Mouse (Mus musculus) olfactory bulb, adult 2 months (tissue): ENCODE measurements at regions not wholly inside any gene's neighbourhood (a gene's known extent, or its start where the extent isn't known, plus 50 kb on each side); places are given as distances from the start of the nearest gene placed in this dataset.
"Not testable (repeated sequence)": the region's sequence is repeated elsewhere in the genome, so short reads cannot be mapped to it uniquely, and the experiment has no call there.

Experiments
- H3K27ac ChIP-seq: fragments of 200-500 bp; 2 replicates; pipeline ENCODE4 v1.5.1; 2012; ENCODE audit warnings: low read depth, low read length; ENCODE audit not compliant: insufficient read depth
- H3K4me1 ChIP-seq: fragments of 200-500 bp; 2 replicates; pipeline ENCODE4 v1.6.1; 2012; ENCODE audit warnings: low read length; ENCODE audit not compliant: control insufficient read depth, insufficient read depth
- H3K4me3 ChIP-seq: fragments of 200-500 bp; 2 replicates; pipeline ENCODE4 v1.5.1; 2012; ENCODE audit warnings: mild to moderate bottlenecking, low read depth, low read length, moderate library complexity; ENCODE audit not compliant: insufficient read depth
- CTCF ChIP-seq: fragments of 200-500 bp; IDR thresholded peaks from 2 replicates; pipeline ENCODE4 v1.5.1; 2012; ENCODE audit warnings: low read depth, mild to moderate bottlenecking, low read length, moderate library complexity; ENCODE audit not compliant: insufficient read depth
- POLR2A ChIP-seq: fragments of 200-500 bp; IDR thresholded peaks from 2 replicates; pipeline ENCODE4 v1.6.1; 2012; ENCODE audit warnings: mild to moderate bottlenecking, low read depth, low read length, moderate library complexity; ENCODE audit not compliant: insufficient read depth
- WGBS: fragments of 180-500 bp; shearing (Covaris S2); methylation state at CpG from one replicate; pipeline ENCODE4 v1.1.7; 2018; 5-methylcytosine and 5-hydroxymethylcytosine counted together

DNA sequence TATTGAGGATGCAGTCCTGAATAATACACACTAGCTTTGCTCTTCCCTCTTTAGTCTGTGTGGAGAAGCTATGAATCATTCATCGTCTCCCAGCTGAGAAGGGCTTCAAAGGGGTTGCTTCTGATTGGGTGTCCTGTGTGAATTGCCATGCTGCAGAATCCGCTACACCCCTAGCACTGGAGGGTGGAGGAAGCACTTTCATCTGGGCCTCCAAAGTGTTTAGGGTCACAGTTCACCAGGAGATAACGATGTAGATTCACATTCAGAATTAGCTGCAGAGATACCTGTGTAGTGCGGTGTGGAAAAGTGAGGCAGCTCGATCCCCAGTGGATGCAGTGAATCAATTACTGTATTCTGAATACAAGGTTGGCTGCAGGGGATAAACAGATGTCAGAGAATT is 301.2 kb upstream of the Ednrb start:
- Histone ChIP-seq H3K4me1 (no peaks in the 10 kb centered on the region), H3K4me3 (no peak overlapping the region), H3K27ac (no peak overlapping the region)
- TF ChIP-seq POLR2A (no peak), CTCF (no peak)
- WGBS, result 58% methylated on average over 5 of the region's 5 CpGs

- no peak overlapping the region for H3K27ac ChIP-seq
- TF ChIP-seq POLR2A (no peak), CTCF (no peak)
- 29% methylated on average over 14 of the region's 14 CpGs for WGBS
- H3K4me3 ChIP-seq, result no peak overlapping the region
- H3K4me1 ChIP-seq, result no peaks in the 10 kb centered on the region
These were observed 271.1 kb upstream of the Ednrb start for GRCm38 (mm10) chr14:104114986-104115951.

- no peak overlapping the region for H3K27ac ChIP-seq
- no peaks in the 10 kb centered on the region for H3K4me1 ChIP-seq
- 77% methylated on average over 3 of the region's 3 CpGs for WGBS
- TF ChIP-seq CTCF (no peak), POLR2A (no peak)
- H3K4me3 ChIP-seq, result no peak overlapping the region
These were observed 270.0 kb upstream of the Ednrb start for GRCm38 (mm10) chr14:104114182-104114581.

GRCm38 (mm10) chr14:104113448-104113847 is 269.2 kb upstream of the Ednrb start:
- H3K4me1 ChIP-seq, result no peaks in the 10 kb centered on the region
- H3K4me3 ChIP-seq, result no peak overlapping the region
- TF ChIP-seq POLR2A, result no peak
- H3K27ac ChIP-seq, result no peak overlapping the region
- WGBS, result 77% methylated on average over 2 of the region's 2 CpGs

DNA sequence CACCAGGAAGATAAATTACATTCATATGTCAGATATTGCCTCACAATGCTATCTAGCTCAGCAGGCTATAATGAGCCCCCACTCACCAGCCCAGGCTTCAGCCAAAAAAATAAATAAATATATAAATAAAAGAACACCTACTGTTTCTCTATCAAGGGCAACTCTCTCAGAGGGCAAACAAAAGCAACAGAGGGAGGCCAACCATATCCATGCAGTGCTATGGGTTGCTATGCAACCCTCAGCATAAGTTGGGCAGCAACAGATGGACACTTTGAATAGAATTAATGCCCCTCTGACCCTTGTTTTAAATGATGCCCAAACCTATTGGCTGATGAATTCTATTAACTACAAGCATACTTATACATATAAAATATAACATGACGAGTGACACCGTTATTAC is 242.2 kb upstream of the Ednrb start:
- Histone ChIP-seq H3K27ac (no peak overlapping the region), H3K4me1 (no peaks in the 10 kb centered on the region), H3K4me3 (no peak overlapping the region)
- no peak for TF ChIP-seq POLR2A
- TF ChIP-seq CTCF, result no peak
- WGBS, result 94% methylated on average over 2 of the region's 2 CpGs

DNA sequence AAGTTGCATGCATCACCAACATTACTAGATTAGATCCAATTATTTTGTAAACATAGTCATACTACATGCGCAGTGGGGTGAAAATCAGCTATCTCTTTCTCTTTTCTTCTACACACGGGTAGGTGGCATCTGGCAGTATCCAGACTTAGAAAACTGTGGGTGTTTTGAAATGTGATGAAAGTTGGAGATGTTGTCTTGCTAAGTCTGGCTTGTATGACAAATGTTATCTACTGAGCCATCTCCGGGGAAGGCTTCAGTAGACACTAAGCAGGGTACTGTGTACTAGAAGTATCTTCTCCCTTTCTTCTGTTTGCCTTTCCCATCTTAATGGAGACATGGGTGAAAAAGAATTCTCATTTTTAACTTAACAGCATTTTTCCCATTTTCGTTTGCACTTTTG is 220.0 kb upstream of the Ednrb start:
- WGBS, result 78% methylated on average over 1 of the region's 4 CpGs
- not testable (repeated sequence) for H3K27ac ChIP-seq

DNA sequence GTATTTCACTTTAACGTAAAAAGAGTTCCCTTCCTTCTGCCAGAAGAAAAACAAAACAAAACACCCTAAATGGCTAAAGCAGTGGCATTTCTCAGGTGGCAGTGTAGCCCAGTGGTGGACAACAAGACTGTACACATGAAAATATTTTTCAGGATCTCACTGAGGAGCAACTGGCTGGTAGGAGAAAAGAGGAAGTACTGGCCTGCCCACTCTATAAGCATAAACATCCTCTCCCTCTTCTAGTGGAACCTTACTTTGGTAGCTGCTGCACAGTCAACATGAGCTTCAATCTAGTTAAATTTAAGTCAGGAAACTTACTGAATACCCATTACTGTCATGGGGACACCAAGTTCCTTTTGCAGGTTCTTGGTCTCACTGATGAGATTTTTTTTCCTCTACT is 209.5 kb upstream of the Ednrb start:
- WGBS, result 85% methylated on average over 1 of the region's 1 CpGs
- no peak for TF ChIP-seq CTCF
- TF ChIP-seq POLR2A, result no peak
- Histone ChIP-seq H3K4me3 (no peak overlapping the region), H3K27ac (no peak overlapping the region), H3K4me1 (no peaks in the 10 kb centered on the region)

More for the DNA sequence above, 220.0 kb upstream of the Ednrb start:
- not testable (repeated sequence) for H3K4me1 ChIP-seq, H3K4me3 ChIP-seq

DNA sequence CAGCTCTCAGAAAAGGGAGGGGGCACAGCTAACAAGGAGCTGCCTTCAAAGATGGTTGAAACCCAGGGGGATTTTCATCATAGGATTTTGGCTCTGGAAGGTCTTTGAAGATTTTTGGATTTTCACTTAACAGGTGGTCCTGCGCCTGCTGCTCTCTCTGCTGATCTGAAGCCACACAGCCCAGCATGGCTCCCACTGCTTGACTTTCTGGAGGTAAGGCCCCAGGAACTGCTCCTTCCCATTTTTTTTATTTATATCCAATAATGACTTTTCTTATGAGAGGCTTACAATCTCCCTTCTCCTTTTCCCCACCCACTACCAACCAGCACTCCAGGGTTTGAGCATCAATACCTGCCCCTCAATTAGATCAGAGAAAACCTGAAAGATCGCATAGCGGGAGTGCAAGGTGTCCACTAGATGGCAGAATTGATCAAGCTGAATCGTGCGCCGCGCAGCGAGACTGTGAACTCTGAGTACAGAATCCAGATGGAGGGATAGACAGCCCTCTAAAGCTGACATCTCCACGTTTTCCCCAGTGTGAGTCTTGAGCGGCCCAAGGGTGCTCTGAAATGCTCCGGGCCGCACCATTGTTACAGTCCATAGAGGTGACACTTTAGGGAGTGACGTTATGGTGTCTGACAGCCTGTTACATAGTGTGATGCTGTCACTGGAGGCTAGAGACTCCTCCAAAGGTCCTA is 194.6 kb upstream of the Ednrb start:
- 7% methylated on average over 13 of the region's 13 CpGs for WGBS
- Histone ChIP-seq H3K27ac (no peak overlapping the region), H3K4me3 (no peak overlapping the region), H3K4me1 (peaks cover 2% of the 10 kb centered on the region; the same call in 1 of the 2 replicates)
- TF ChIP-seq POLR2A (no peak), CTCF (peak; percentile 81)

- H3K4me3 ChIP-seq, result no peak overlapping the region
- no peaks in the 10 kb centered on the region for H3K4me1 ChIP-seq
- no peak overlapping the region for H3K27ac ChIP-seq
- 25% methylated on average over 1 of the region's 1 CpGs for WGBS
- TF ChIP-seq POLR2A, result no peak
- TF ChIP-seq CTCF, result no peak
These were observed 189.4 kb upstream of the Ednrb start for GRCm38 (mm10) chr14:104033606-104034005.
